Mouse (Mus musculus): Measurements from ENCODE around the gene Babam2. TPM values are rescaled to one million over a fixed set of nuclear protein-coding genes. Genes with fewer than 3 reads are reported as not detected.
A peak's percentile ranks its signal among the peaks of the same experiment; 100 is the strongest.

Gene Babam2
- total RNA-seq, 1 experiment from 2014 or later = 152 TPM

- DNase-seq = no peak
Measured at GRCm38 (mm10) chr5:31887590-31887989, 190.1 kb downstream of the Babam2 start.

- no peak for DNase-seq
Measured at GRCm38 (mm10) chr5:31888341-31888740, 190.9 kb downstream of the Babam2 start.

- DNase-seq = no peak
Measured at GRCm38 (mm10) chr5:31892631-31893030, 195.1 kb downstream of the Babam2 start.

- DNase-seq = no peak
Measured at GRCm38 (mm10) chr5:31899901-31900300, 202.4 kb downstream of the Babam2 start.

- no peak for DNase-seq
Measured at GRCm38 (mm10) chr5:31902144-31902543, 204.7 kb downstream of the Babam2 start.

GRCm38 (mm10) chr5:31902891-31903290, 205.4 kb downstream of the Babam2 start:
- DNase-seq = no peak

GRCm38 (mm10) chr5:31904968-31905683, 207.6 kb downstream of the Babam2 start:
- no peak for DNase-seq

GRCm38 (mm10) chr5:31905808-31906207, 208.3 kb downstream of the Babam2 start:
- DNase-seq = no peak

- DNase-seq = no peak
Measured at GRCm38 (mm10) chr5:31906286-31906951, 208.9 kb downstream of the Babam2 start.

GRCm38 (mm10) chr5:31907959-31908358, 210.5 kb downstream of the Babam2 start:
- DNase-seq = no peak

GRCm38 (mm10) chr5:31908818-31909217, 211.3 kb downstream of the Babam2 start:
- DNase-seq = no peak

- no peak for DNase-seq
Measured at GRCm38 (mm10) chr5:31916241-31916640, 218.8 kb downstream of the Babam2 start.

- no peak for DNase-seq
Measured at GRCm38 (mm10) chr5:31918566-31918965, 221.1 kb downstream of the Babam2 start.

- no peak for DNase-seq
Measured at GRCm38 (mm10) chr5:31920129-31920528, 222.6 kb downstream of the Babam2 start.

- no peak for DNase-seq
Measured at GRCm38 (mm10) chr5:31920890-31921289, 223.4 kb downstream of the Babam2 start.

- DNase-seq = no peak
Measured at GRCm38 (mm10) chr5:31924075-31924474, 226.6 kb downstream of the Babam2 start.

- DNase-seq = no peak
Measured at GRCm38 (mm10) chr5:31926551-31926950, 229.1 kb downstream of the Babam2 start.

- DNase-seq = no peak
Measured at GRCm38 (mm10) chr5:31929007-31929406, 231.5 kb downstream of the Babam2 start.

- no peak for DNase-seq
Measured at GRCm38 (mm10) chr5:31931127-31931625, 233.7 kb downstream of the Babam2 start.

- no peak for DNase-seq
Measured at GRCm38 (mm10) chr5:31931637-31932036, 234.2 kb downstream of the Babam2 start.

- DNase-seq = no peak
Measured at GRCm38 (mm10) chr5:31933296-31933695, 235.8 kb downstream of the Babam2 start.

GRCm38 (mm10) chr5:31934397-31934796, 236.9 kb downstream of the Babam2 start:
- no peak for DNase-seq

- DNase-seq = peak; percentile 26
Measured at GRCm38 (mm10) chr5:31935936-31936335, 238.5 kb downstream of the Babam2 start.

GRCm38 (mm10) chr5:31936523-31936922, 239.0 kb downstream of the Babam2 start:
- DNase-seq = no peak
